Comparison of ENCODE assay signal across 19 mouse cellular contexts in genomic region chr19:50674921-50675320, GRCm38 (mm10). TPM values are rescaled to one million over a fixed set of nuclear protein-coding genes. Genes with fewer than 3 reads are reported as not detected.
DNase-seq lines count a peak whose midpoint lies in the region; ATAC-seq lines count a peak whose summit lies in the region.
"Had no signal": no experiment of that assay in that cellular context is flagged by ENCODE, and none has a peak within 500 bp of the region (broad histone marks: within the 10 kb centered on the region; RNA-seq: fewer than 3 reads in every experiment).

No protein-coding gene starts in this region.

- H3K27ac ChIP-seq in hindbrain, embryonic 13.5 days = no peak overlapping the region
- H3K27ac ChIP-seq in hindbrain, embryonic 12.5 days = no peak overlapping the region
- H3K27ac ChIP-seq in midbrain, embryonic 16.5 days (ENCODE audit: low read length) = no peak overlapping the region
- H3K27ac ChIP-seq in midbrain, embryonic 10.5 days (replicated peaks) = no peak overlapping the region
- H3K27ac ChIP-seq: forebrain, embryonic 12.5 days; heart, embryonic 13.5 days; limb, embryonic 13.5 days had no signal

- H3K9me3 ChIP-seq in hindbrain, embryonic 13.5 days = no peaks in the 10 kb centered on the region
- no peaks in the 10 kb centered on the region for H3K9me3 ChIP-seq in hindbrain, embryonic 12.5 days (replicated peaks)
- no peaks in the 10 kb centered on the region for H3K9me3 ChIP-seq in midbrain, embryonic 16.5 days (replicated peaks; ENCODE audit: control insufficient read depth, low read length, poor library complexity, severe bottlenecking)
- H3K9me3 ChIP-seq in midbrain, embryonic 10.5 days (replicated peaks) = no peaks in the 10 kb centered on the region
- H3K9me3 ChIP-seq: forebrain, embryonic 12.5 days; heart, embryonic 13.5 days; limb, embryonic 13.5 days had no signal

- H3K4me2 ChIP-seq in hindbrain, embryonic 13.5 days = peak overlapping the region; percentile 99
- H3K4me2 ChIP-seq in hindbrain, embryonic 12.5 days (replicated peaks) = no peak overlapping the region
- peak overlapping the region; percentile 41 for H3K4me2 ChIP-seq in midbrain, embryonic 16.5 days (ENCODE audit: low read length)
- H3K4me2 ChIP-seq: forebrain, embryonic 12.5 days; heart, embryonic 13.5 days; limb, embryonic 13.5 days had no signal

- no peak overlapping the region for H3K4me3 ChIP-seq in hindbrain, embryonic 13.5 days
- no peak overlapping the region for H3K4me3 ChIP-seq in hindbrain, embryonic 12.5 days
- H3K4me3 ChIP-seq in midbrain, embryonic 16.5 days (ENCODE audit: low read depth, low read length) = no peak overlapping the region; the same call in 1 of the 2 replicates
- H3K4me3 ChIP-seq in midbrain, embryonic 10.5 days = no peak overlapping the region
- H3K4me3 ChIP-seq: forebrain, embryonic 12.5 days; heart, embryonic 13.5 days; limb, embryonic 13.5 days; myocyte had no signal

- H3K4me1 ChIP-seq in hindbrain, embryonic 13.5 days (replicated peaks) = peaks cover 18% of the 10 kb centered on the region
- H3K4me1 ChIP-seq in hindbrain, embryonic 12.5 days = peaks cover 9% of the 10 kb centered on the region; the same call in 1 of the 2 replicates
- H3K4me1 ChIP-seq in midbrain, embryonic 16.5 days (ENCODE audit: control insufficient read depth, insufficient read depth, low read length) = peaks cover 6% of the 10 kb centered on the region
- H3K4me1 ChIP-seq in midbrain, embryonic 10.5 days = peaks cover 24% of the 10 kb centered on the region

- H3K36me3 ChIP-seq in hindbrain, embryonic 13.5 days = no peaks in the 10 kb centered on the region
- no peaks in the 10 kb centered on the region for H3K36me3 ChIP-seq in hindbrain, embryonic 12.5 days
- no peaks in the 10 kb centered on the region for H3K36me3 ChIP-seq in midbrain, embryonic 16.5 days (ENCODE audit: control insufficient read depth, insufficient read depth, low read length)
- H3K36me3 ChIP-seq in midbrain, embryonic 10.5 days = no peaks in the 10 kb centered on the region
- H3K36me3 ChIP-seq: forebrain, embryonic 12.5 days; G1E; heart, embryonic 13.5 days; limb, embryonic 13.5 days had no signal

- no peak overlapping the region for H3K9ac ChIP-seq in hindbrain, embryonic 13.5 days
- no peak overlapping the region for H3K9ac ChIP-seq in hindbrain, embryonic 12.5 days
- no peak overlapping the region for H3K9ac ChIP-seq in midbrain, embryonic 16.5 days (ENCODE audit: low read depth, low read length)
- H3K9ac ChIP-seq: forebrain, embryonic 12.5 days; heart, embryonic 13.5 days; limb, embryonic 13.5 days had no signal

- no peaks in the 10 kb centered on the region for H3K27me3 ChIP-seq in hindbrain, embryonic 13.5 days
- peaks cover 3% of the 10 kb centered on the region; the same call in 1 of the 2 replicates for H3K27me3 ChIP-seq in hindbrain, embryonic 12.5 days
- H3K27me3 ChIP-seq in midbrain, embryonic 16.5 days (ENCODE audit: control insufficient read depth, insufficient read depth, low read depth, low read length) = no peaks in the 10 kb centered on the region
- peaks cover 35% of the 10 kb centered on the region for H3K27me3 ChIP-seq in midbrain, embryonic 10.5 days (ENCODE audit: low read depth, poor library complexity, severe bottlenecking)
- H3K27me3 ChIP-seq: forebrain, embryonic 12.5 days had no signal

- WGBS in hindbrain, embryonic 13.5 days = 83% methylated on average over 5 of the region's 5 CpGs
- 85% methylated on average over 5 of the region's 5 CpGs for WGBS in hindbrain, embryonic 12.5 days
- WGBS in midbrain, embryonic 16.5 days = 85% methylated on average over 5 of the region's 5 CpGs
- 87% methylated on average over 5 of the region's 5 CpGs for WGBS in midbrain, embryonic 10.5 days

- ATAC-seq in hindbrain, embryonic 13.5 days (ENCODE audit: low FRiP score) = no peak
- no peak for ATAC-seq in hindbrain, embryonic 12.5 days (ENCODE audit: low FRiP score)
- ATAC-seq in midbrain, embryonic 16.5 days = no peak

- DNase-seq in midbrain, embryonic 10.5 days (ENCODE audit: low spot score) = no peak
- DNase-seq in left cerebral cortex, adult 8-10 months (ENCODE audit: low spot score in 2 of 2) = peak; percentile 15 to 78
- DNase-seq in telencephalon, adult 2 months (ENCODE audit: low read depth, low spot score) = peak; percentile 70
- no peak for DNase-seq in ovary, postnatal 36 days (ENCODE audit: low spot score)
- DNase-seq: adrenal gland, adult 8-10 months; gastrocnemius, postnatal 10 days; kidney, adult 8-10 months; kidney, postnatal 4 days; lung, adult 18-20 months had no signal

RNA-seq across cellular contexts. Expression of gene Sorcs1, which starts 3.5 kb away (rescaled TPM):
- polyA plus RNA-seq in hindbrain, embryonic 13.5 days (2015; fragmentation: Nextera tagmentation; extraction: Ambion mirVana) = 11.6 and 13.5 TPM in 2 replicates
- polyA plus RNA-seq in hindbrain, embryonic 12.5 days (2016; fragmentation: Nextera tagmentation; extraction: Ambion mirVana) = 10.7 and 11.4 TPM in 2 replicates
- polyA plus RNA-seq in midbrain, embryonic 16.5 days (2015; fragmentation: Nextera tagmentation; extraction: Ambion mirVana) = 17.0 and 17.8 TPM in 2 replicates
- polyA plus RNA-seq in midbrain, embryonic 10.5 days (2016; fragmentation: Nextera tagmentation; extraction: Ambion mirVana) = 3.1 and 3.8 TPM in 2 replicates
- 10 to 100 TPM; 34.1 to 40.8 (median 37.9) TPM for total RNA-seq in left cerebral cortex, adult 8-10 months (2022)
- total RNA-seq: common myeloid progenitor, adult 5-6 weeks; megakaryocyte progenitor cell, adult 5-6 weeks had no signal
- polyA plus RNA-seq: G1E, myocyte had no signal

Comparison
In these comparisons a context has a peak if more than half of its experiments do, and no peak if none do; other contexts are left out.
1. DNase-seq: peak in left cerebral cortex, adult 8-10 months (2 of 2) and telencephalon, adult 2 months (single experiment); none in midbrain, embryonic 10.5 days (single experiment) and ovary, postnatal 36 days (single experiment).